Mouse (Mus musculus): ENCODE data around the gene Sash1. TPM values are rescaled to one million over a fixed set of nuclear protein-coding genes. Genes with fewer than 3 reads are reported as not detected.

Sash1 gene
- polyA plus RNA-seq (2014; fragmentation: Illumina TruSeq; extraction: RNeasy Lipid Tissue Mini Kit (QIAGEN cat#74804); ENCODE audit: low read depth, low replicate concordance) = 5.9 TPM

DNA sequence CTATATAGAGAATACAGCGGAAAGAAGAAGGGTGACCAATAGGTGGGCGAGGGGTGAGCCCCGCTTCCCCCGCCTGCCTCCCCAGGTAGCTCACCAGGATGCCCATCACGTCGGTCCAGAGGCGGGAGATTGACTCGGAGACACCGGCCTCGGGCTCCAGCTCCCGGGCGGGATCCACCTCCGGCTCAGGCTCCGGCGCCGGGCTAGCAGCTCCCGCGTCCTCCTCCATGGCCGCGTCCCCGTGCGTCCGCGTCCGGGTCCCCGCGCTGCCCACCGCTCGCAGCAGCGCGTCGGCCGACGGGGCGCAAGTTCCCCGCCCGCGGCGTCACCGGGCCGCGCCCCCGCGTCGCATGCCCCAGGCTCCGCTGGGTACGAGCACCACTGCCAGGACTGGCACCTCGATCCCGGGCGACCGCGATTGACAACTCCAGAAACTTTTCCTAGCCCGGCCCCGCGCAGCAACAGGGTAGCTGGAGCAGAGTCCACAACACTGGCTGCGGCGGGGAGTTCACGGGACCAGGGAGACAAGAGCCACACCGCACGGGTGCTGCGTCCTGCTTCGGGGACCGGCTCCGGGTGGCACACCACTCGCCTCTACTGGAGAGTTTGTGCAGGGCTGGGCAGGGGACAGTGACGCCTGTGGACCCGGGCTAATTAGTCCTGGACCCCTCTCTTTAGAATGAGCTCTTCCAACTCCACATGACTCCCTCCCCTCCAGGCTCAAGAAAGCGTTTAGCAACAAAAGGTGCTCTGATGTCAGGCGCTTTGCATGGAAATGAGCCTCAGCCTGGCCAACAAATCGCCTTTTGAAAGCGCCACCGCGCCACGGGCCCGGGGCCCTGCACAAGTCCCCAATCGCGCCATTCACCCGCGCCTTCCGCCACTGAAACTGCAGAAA, at the start of gene Sash1:
Sash1 (minus strand) TSS at position 441 of the 898 bp plus-strand sequence.

